Mouse (Mus musculus): ENCODE data around the gene Pgm5.

DNA sequence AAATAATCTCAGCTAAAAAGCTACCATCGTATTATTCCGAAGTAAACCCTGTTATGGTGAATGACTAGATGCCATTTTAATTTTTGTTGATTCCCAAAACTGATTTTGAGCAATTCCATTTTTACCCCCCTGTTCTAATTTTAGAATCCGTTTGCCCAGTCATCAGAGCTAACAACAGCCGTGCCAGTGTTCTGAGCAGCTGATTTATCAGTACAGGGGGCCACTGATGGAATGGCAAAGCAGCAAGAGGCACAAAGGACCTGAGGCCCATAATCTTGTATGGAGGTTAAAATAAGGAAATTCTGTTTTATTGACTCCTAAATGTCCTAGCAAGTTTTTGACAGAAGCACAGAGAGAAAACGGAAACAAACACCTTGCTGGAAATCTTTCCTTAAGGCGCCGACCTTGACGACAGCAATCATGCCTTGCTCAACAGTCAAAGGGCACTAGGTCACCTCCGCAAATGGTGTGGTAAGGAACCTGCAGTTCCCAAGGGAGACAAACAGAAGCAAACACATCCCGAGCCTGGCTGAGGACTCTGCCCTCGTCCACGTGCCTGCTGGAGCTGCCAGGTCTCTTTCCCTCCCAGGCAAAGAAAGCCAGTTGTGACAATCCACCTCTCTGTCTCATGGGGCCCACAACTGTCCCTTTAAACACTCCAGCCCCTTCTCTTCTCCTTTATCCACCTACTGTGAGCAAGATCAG is 178.5 kb downstream of the Pgm5 start:
- no peak for TF ChIP-seq CTCF (IDR thresholded peaks at IDR 0.05; ENCODE audit: extremely low read depth, insufficient read length, insufficient replicate concordance, low read depth, low read length)
- no peak for TF ChIP-seq POLR2A (IDR thresholded peaks at IDR 0.05; ENCODE audit: low read depth, low read length)
